Mouse (Mus musculus) heart, embryonic 15.5 days (tissue): Measurements from ENCODE around the gene Zbtb34. TPM values are rescaled to one million over a fixed set of nuclear protein-coding genes. Genes with fewer than 3 reads are reported as not detected.

Experiments used
- ATAC-seq: fragments of 200-750 bp; cut with Nextera tagmentation; replicated peaks from 2 replicates; pipeline ENCODE4 v1.8.0; 2017; ENCODE audit warnings: low read depth, moderate TSS enrichment; ENCODE audit not compliant: insufficient number of reproducible peaks, insufficient read depth, low FRiP score
- H3K27ac ChIP-seq: fragments of 300-500 bp; sonication (generic); 2 replicates; pipeline ENCODE4 v1.5.1; 2015; ENCODE audit warnings: mild to moderate bottlenecking, inconsistent platforms
- H3K27me3 ChIP-seq: fragments of 300-500 bp; sonication (generic); 2 replicates; pipeline ENCODE4 v1.6.1; 2015; ENCODE audit warnings: inconsistent platforms
- H3K36me3 ChIP-seq: fragments of 300-500 bp; sonication (generic); 2 replicates; pipeline ENCODE4 v1.6.1; 2015; ENCODE audit warnings: mild to moderate bottlenecking, inconsistent platforms
- H3K4me1 ChIP-seq: fragments of 300-500 bp; sonication (generic); replicated peaks from 2 replicates; pipeline ENCODE4 v1.6.1; 2015; ENCODE audit warnings: inconsistent platforms
- H3K4me2 ChIP-seq: fragments of 300-500 bp; sonication (generic); 2 replicates; pipeline ENCODE4 v1.6.1; 2015; ENCODE audit warnings: inconsistent platforms, mild to moderate bottlenecking, moderate library complexity
- H3K4me3 ChIP-seq: fragments of 300-500 bp; sonication (generic); 2 replicates; pipeline ENCODE4 v1.5.1; 2015; ENCODE audit warnings: mild to moderate bottlenecking, inconsistent platforms
- H3K9ac ChIP-seq: fragments of 300-500 bp; sonication (generic); 2 replicates; pipeline ENCODE4 v1.6.1; 2015; ENCODE audit warnings: mild to moderate bottlenecking, inconsistent platforms
- H3K9me3 ChIP-seq: fragments of 300-500 bp; sonication (generic); replicated peaks from 2 replicates; pipeline ENCODE4 v1.6.1; 2016; ENCODE audit warnings: inconsistent platforms
- WGBS: fragments of 180-500 bp; shearing (Covaris S2); methylation state at CpG from one replicate; pipeline ENCODE4 v1.1.7; 2015; ENCODE audit warnings: mixed read lengths; 5-methylcytosine and 5-hydroxymethylcytosine counted together
- polyA plus RNA-seq: library from polyadenylated mRNA; unstranded; fragments of >200 nt; fragmentation: Nextera tagmentation; extraction: Ambion mirVana; gene quantifications from 2 replicates; pipeline ENCODE4 v1.2.1, GENCODE M21; 2015

Zbtb34 gene
- polyA plus RNA-seq, 1 experiment from 2014 or later: 3.3 TPM

DNA sequence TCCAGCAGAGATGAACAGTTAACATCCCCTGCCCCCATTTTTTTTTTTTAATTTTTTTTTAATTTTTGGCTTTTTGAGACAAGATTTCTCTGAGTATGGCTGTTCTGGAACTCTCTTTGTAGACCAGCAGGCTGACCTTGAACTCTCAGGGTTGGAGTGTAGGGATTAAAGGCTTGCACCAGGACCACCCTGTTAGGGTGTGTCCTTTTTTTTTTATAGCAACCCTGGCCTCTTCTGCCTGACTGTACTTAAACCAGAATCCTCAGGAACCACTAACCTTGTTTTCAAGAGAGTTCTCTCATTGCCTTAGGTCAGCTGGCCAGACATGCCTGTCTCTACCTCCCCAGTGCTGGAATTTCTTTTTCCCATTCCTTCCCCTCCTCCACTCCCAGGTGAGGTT lies 13.7 kb upstream of the Zbtb34 start:
- no peak overlapping the region for H3K4me3 ChIP-seq
- peaks cover 5% of the 10 kb centered on the region; the same call in 1 of the 2 replicates for H3K36me3 ChIP-seq
- H3K9ac ChIP-seq: no peak overlapping the region
- peak overlapping the region; percentile 63 for H3K27ac ChIP-seq
- H3K4me2 ChIP-seq: no peak overlapping the region
- no peak for ATAC-seq
- peaks cover 14% of the 10 kb centered on the region for H3K4me1 ChIP-seq
- no peaks in the 10 kb centered on the region for H3K9me3 ChIP-seq
- no peaks in the 10 kb centered on the region for H3K27me3 ChIP-seq

DNA sequence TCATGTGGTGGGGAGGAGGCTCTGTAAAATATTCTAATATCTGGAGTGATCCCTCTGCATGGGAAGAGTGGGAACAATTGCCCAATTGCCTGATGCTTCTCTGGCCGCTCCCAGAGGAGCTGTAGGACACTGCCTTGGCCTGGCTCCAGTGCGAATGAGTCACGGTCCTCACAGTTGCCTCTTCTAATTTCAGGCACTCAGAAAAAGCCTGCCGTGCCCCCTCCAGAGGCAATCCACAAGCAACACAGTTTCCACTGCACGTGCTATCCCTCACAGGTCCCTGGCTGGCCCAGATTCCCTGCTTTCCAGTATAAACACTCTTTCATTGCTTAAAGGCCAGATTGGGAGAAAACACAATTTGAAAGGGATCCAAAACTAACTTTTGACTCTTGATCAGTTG lies 13.2 kb upstream of the Zbtb34 start:
- H3K27ac ChIP-seq: peak overlapping the region; percentile 63
- no peak overlapping the region for H3K4me3 ChIP-seq
- WGBS: 19% methylated on average over 5 of the region's 5 CpGs
- no peaks in the 10 kb centered on the region for H3K27me3 ChIP-seq
- no peak overlapping the region for H3K4me2 ChIP-seq
- H3K9ac ChIP-seq: no peak overlapping the region
- H3K36me3 ChIP-seq: no peaks in the 10 kb centered on the region; the same call in 1 of the 2 replicates
- peak; percentile 85 for ATAC-seq
- H3K9me3 ChIP-seq: no peaks in the 10 kb centered on the region
- peaks cover 20% of the 10 kb centered on the region for H3K4me1 ChIP-seq

GRCm38 (mm10) chr2:33442701-33443100 lies 11.6 kb upstream of the Zbtb34 start:
- whole genome bisulfite sequencing: 47% methylated on average over 4 of the region's 4 CpGs
- Histone ChIP-seq H3K27ac (no peak overlapping the region), H3K9ac (no peak overlapping the region), H3K4me1 (peaks cover 26% of the 10 kb centered on the region), H3K9me3 (no peaks in the 10 kb centered on the region), H3K4me2 (no peak overlapping the region), H3K36me3 (no peaks in the 10 kb centered on the region), H3K4me3 (no peak overlapping the region), H3K27me3 (no peaks in the 10 kb centered on the region)
- ATAC-seq: no peak

DNA sequence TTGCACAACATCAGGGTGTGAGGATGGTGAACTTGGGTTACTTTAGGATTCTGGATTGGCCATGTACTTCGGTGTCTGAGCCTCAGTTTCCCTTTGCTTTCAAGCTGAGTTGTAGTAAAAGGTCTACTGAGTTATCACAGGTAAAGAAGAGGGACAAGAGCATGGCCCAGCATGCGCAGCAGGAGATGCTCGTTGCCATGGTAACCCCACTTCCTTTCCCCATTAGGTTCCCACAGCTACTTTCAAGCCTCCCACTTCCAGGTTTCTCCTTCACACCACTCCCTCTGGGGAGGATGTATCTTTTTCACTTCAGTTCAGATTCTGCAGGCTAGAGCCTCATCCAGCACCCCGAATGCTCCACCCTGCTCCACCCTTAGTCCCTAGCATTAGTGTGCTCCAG lies 9.8 kb upstream of the Zbtb34 start:
- Histone ChIP-seq H3K4me1 (peaks cover 32% of the 10 kb centered on the region), H3K27me3 (no peaks in the 10 kb centered on the region), H3K4me3 (no peak overlapping the region), H3K36me3 (no peaks in the 10 kb centered on the region), H3K27ac (no peak overlapping the region), H3K4me2 (no peak overlapping the region), H3K9me3 (no peaks in the 10 kb centered on the region), H3K9ac (no peak overlapping the region)
- ATAC-seq: no peak
- WGBS: 53% methylated on average over 4 of the region's 4 CpGs

GRCm38 (mm10) chr2:33439980-33440670 lies 9.0 kb upstream of the Zbtb34 start:
- no peak for ATAC-seq
- no peak overlapping the region for H3K4me3 ChIP-seq
- H3K4me1 ChIP-seq: peaks cover 36% of the 10 kb centered on the region
- no peak overlapping the region for H3K9ac ChIP-seq
- H3K36me3 ChIP-seq: no peaks in the 10 kb centered on the region
- H3K27ac ChIP-seq: no peak overlapping the region
- H3K9me3 ChIP-seq: no peaks in the 10 kb centered on the region
- no peaks in the 10 kb centered on the region for H3K27me3 ChIP-seq
- no peak overlapping the region for H3K4me2 ChIP-seq
- 27% methylated on average over 9 of the region's 9 CpGs for WGBS

- Histone ChIP-seq H3K27ac (no peak overlapping the region), H3K36me3 (no peaks in the 10 kb centered on the region), H3K27me3 (no peaks in the 10 kb centered on the region), H3K9me3 (no peaks in the 10 kb centered on the region), H3K4me2 (no peak overlapping the region), H3K4me1 (peaks cover 29% of the 10 kb centered on the region), H3K9ac (no peak overlapping the region), H3K4me3 (no peak overlapping the region)
- WGBS: 36% methylated on average over 8 of the region's 8 CpGs
- no peak for ATAC-seq
Observed at GRCm38 (mm10) chr2:33439471-33439881, 8.4 kb upstream of the Zbtb34 start.

GRCm38 (mm10) chr2:33438377-33438776 lies 7.3 kb upstream of the Zbtb34 start:
- Histone ChIP-seq H3K4me3 (no peak overlapping the region), H3K4me2 (no peak overlapping the region), H3K27ac (no peak overlapping the region), H3K9ac (no peak overlapping the region), H3K36me3 (no peaks in the 10 kb centered on the region), H3K9me3 (no peaks in the 10 kb centered on the region), H3K27me3 (no peaks in the 10 kb centered on the region), H3K4me1 (peaks cover 23% of the 10 kb centered on the region)
- ATAC-seq: no peak
- 43% methylated on average over 2 of the region's 2 CpGs for WGBS

DNA sequence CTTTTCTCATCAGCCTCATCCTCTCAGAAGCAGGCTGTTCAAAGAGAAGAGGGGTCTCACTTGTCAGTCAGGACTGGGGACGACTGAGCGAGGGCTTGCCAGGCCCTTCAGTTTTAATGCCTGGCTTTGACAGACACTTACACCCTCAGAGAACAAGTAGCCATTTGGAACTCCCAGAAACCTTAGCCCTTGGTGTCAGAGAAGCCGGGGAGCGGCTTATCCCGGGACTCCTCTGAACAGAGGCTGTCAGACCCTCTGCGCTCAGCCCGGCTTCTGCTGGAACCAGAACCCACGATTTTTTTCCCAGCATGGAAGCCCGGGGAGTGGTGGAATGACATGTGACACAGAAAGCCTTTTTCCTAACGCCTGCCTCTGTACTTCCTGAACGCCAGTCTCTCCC lies 6.1 kb upstream of the Zbtb34 start:
- ATAC-seq: no peak
- H3K27ac ChIP-seq: no peak overlapping the region
- WGBS: 56% methylated on average over 11 of the region's 11 CpGs
- peaks cover 23% of the 10 kb centered on the region for H3K4me1 ChIP-seq
- H3K4me3 ChIP-seq: no peak overlapping the region
- H3K27me3 ChIP-seq: no peaks in the 10 kb centered on the region
- H3K36me3 ChIP-seq: no peaks in the 10 kb centered on the region
- H3K9ac ChIP-seq: no peak overlapping the region
- no peak overlapping the region for H3K4me2 ChIP-seq
- no peaks in the 10 kb centered on the region for H3K9me3 ChIP-seq

DNA sequence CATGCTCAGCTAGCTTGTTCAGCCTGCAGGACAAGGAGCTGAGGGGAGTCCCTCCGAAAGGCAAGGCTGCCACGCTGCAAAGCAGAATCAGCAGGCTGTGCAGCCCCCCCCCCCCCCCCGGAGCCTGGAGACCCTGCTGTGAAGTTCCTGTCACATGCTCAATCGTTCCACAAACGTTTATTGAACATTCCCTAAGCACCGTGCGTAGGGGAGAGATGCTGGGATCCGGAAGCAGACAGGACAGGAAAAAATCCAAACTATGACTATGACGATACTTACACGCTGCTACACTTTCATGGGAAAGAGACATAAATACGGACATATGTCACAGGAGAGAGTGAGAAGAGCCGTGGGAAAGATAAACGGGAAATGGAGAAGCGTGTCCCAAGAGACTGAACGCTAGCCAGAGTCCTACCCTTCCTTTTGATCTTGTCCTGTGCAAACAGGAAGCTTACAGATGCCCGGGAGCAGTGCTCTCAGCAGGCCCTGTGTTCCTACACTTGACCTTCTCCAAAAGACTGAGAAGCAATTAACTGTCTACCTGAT lies 5.0 kb upstream of the Zbtb34 start:
- H3K27me3 ChIP-seq: no peaks in the 10 kb centered on the region
- no peak for ATAC-seq
- H3K27ac ChIP-seq: peak overlapping the region; percentile 20; the same call in 1 of the 2 replicates
- H3K9ac ChIP-seq: 0 out of 2 replicates have a peak overlapping the region, but pooled peaks have one; percentile 19
- peaks cover 28% of the 10 kb centered on the region for H3K4me1 ChIP-seq
- no peaks in the 10 kb centered on the region for H3K9me3 ChIP-seq
- no peaks in the 10 kb centered on the region for H3K36me3 ChIP-seq
- peak overlapping the region; percentile 10; the same call in 1 of the 2 replicates for H3K4me3 ChIP-seq
- H3K4me2 ChIP-seq: peak overlapping the region; percentile 48
- 9% methylated on average over 16 of the region's 16 CpGs for WGBS

- no peaks in the 10 kb centered on the region for H3K27me3 ChIP-seq
- H3K36me3 ChIP-seq: no peaks in the 10 kb centered on the region
- H3K27ac ChIP-seq: no peak overlapping the region
- H3K9ac ChIP-seq: no peak overlapping the region
- no peak for ATAC-seq
- H3K4me1 ChIP-seq: peaks cover 29% of the 10 kb centered on the region
- 59% methylated on average over 8 of the region's 8 CpGs for WGBS
- no peak overlapping the region for H3K4me3 ChIP-seq
- no peak overlapping the region for H3K4me2 ChIP-seq
- no peaks in the 10 kb centered on the region for H3K9me3 ChIP-seq
Observed at GRCm38 (mm10) chr2:33435036-33435650, 4.0 kb upstream of the Zbtb34 start.

- no peak for ATAC-seq
- Histone ChIP-seq H3K36me3 (0 out of 2 replicates have a peak, but pooled peaks cover under 1% of the 10 kb centered on the region), H3K4me1 (peaks cover 27% of the 10 kb centered on the region), H3K9me3 (no peaks in the 10 kb centered on the region), H3K27ac (no peak overlapping the region), H3K4me2 (no peak overlapping the region), H3K9ac (no peak overlapping the region), H3K4me3 (no peak overlapping the region), H3K27me3 (no peaks in the 10 kb centered on the region)
- WGBS: 55% methylated on average over 5 of the region's 5 CpGs
Observed at GRCm38 (mm10) chr2:33432877-33433276, 1.8 kb upstream of the Zbtb34 start.
